Mouse (Mus musculus): ENCODE measurements around the gene Heca. TPM values are rescaled to one million over a fixed set of nuclear protein-coding genes. Genes with fewer than 3 reads are reported as not detected.
A peak's percentile ranks its signal among the peaks of the same experiment; 100 is the strongest.

The Heca gene
- polyA plus RNA-seq, 1 experiment from 2014 or later: 4.8 TPM

DNA sequence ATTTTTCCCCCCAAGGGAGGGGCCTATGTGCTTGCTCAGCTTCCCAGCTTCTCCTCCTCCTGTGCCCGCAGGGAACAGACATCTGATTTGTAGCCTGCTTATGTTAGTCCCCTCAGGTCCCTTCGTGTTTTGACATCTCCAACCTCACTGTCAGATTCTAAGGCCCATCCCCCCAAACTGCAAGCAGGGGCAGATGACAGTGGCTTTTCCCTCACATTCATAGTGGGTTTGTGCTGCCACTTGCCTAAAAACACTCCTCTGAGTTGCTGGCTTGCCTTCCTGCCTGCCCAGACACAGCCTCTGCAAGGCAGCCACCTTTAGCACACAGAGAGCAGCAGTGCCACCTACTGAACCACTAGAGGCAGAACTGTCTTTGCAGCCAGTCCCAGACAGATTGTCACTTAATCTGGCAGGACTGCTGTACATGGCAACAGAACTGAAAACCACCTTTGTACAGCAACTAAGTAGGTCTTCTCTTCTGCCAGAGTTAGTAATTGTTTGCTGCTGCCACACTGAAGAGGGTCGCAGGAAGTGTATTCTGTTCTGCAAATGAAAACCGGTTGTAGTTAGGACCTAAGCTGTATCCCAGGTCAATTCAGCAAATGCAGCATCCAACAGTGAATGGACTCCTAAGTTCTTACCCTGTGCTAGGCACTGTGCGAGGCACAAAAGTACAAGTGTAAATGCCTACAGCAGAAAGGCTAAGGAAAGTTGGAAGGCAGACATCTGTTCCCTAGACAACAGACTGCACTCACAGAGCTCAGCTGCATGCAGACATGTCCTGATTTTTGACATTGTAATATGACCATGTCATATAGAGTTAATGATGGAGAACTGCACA is 77.8 kb downstream of the Heca start:
- H3K9me3 ChIP-seq (ENCODE audit: control insufficient read depth, low read length): no peaks in the 10 kb centered on the region
- no peak overlapping the region for H3K27ac ChIP-seq (ENCODE audit: low read depth, low read length)
- H3K27me3 ChIP-seq (ENCODE audit: control insufficient read depth, insufficient read depth, low read length): no peaks in the 10 kb centered on the region
- DNase-seq (ENCODE audit: low spot score): peak; percentile 69
- H3K4me1 ChIP-seq (replicated peaks; ENCODE audit: control insufficient read depth, insufficient read depth, low read length): no peaks in the 10 kb centered on the region; the same call in 1 of the 2 replicates
- no peak overlapping the region for H3K9ac ChIP-seq (ENCODE audit: low read length)
- H3K36me3 ChIP-seq (ENCODE audit: control insufficient read depth, insufficient read depth, low read length): no peaks in the 10 kb centered on the region
- no peak overlapping the region for H3K4me3 ChIP-seq (ENCODE audit: low read depth, low read length)
- peak; percentile 81 for ATAC-seq (replicated peaks; ENCODE audit: low FRiP score)
- H3K4me2 ChIP-seq (ENCODE audit: low read depth, low read length, severe bottlenecking): no peak overlapping the region
- WGBS: 30% methylated on average over 5 of the region's 5 CpGs

DNA sequence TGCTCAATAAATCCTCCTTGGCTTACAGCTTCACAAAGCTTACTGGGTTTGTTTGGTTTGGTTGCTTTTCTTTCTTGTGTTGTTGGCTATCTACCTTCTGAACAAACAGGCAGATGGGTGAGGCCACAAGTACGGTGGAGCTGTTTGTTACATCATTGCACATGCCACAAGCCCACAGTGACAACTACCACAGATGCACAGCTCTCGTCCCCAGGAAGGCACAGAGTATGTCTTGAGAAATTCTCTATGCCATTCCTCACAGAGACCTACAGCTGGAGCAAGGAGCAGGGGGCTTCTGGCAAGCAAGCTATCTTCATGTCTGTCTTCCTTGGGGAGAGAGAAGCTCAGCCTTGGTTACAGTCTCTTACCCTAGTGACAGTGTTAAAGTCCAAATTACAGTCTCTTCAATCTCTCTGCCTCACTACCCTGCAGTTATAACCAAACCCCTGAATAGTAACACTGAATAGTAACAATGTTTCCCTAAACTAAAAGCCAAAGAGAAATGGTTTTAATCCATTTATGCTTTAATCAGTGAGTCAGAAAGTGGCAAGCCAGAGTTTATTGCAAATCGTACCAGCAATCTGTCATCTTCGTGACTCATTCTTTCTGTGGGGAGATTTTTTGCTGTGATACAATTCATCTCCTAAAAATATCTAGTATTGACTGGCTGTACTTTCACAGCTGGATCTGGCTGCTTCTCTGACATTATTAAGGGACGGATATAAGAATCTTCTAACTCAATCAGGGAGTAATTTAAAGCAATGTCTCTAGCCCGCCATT is 87.0 kb downstream of the Heca start:
- H3K36me3 ChIP-seq (ENCODE audit: control insufficient read depth, insufficient read depth, low read length): no peaks in the 10 kb centered on the region

DNA sequence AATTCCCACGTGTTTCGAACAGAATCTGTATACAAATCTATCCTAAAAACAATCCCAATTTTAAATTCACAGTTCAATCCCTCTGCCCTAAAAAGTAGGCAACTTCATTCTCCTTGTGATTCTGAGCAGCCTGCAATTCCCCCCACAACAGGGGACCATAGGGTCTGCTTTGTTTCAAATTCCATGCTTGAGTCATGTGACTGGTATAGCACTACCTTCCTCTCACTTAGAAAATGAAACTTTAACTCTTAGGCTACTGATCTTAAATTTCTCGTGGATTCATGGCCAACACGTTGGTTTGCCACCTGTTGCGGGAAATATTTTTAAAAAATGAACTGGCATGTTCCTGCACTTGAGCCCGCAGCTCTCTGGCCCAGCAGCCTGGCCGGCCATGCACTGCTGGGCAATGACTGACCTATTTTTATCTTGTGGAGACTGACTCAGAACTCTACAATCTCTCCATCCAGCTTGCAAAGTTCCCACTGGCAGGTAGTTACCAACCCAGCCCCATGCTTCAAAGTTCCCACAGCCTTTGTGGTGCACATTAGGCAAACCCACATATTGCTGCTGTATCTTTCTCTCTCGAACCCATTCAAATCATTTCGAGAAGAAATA is 90.1 kb downstream of the Heca start:
- Histone ChIP-seq H3K9ac (ENCODE audit: low read length) (no peak overlapping the region), H3K4me3 (ENCODE audit: low read depth, low read length) (no peak overlapping the region), H3K36me3 (ENCODE audit: control insufficient read depth, insufficient read depth, low read length) (no peaks in the 10 kb centered on the region), H3K4me1 (replicated peaks; ENCODE audit: control insufficient read depth, insufficient read depth, low read length) (no peaks in the 10 kb centered on the region), H3K27me3 (ENCODE audit: control insufficient read depth, insufficient read depth, low read length) (no peaks in the 10 kb centered on the region), H3K4me2 (ENCODE audit: low read depth, low read length, severe bottlenecking) (no peak overlapping the region), H3K9me3 (ENCODE audit: control insufficient read depth, low read length) (no peaks in the 10 kb centered on the region), H3K27ac (ENCODE audit: low read depth, low read length) (no peak overlapping the region)
- no peak for DNase-seq (ENCODE audit: low spot score)
- WGBS: 90% methylated on average over 9 of the region's 9 CpGs
- no peak for ATAC-seq (replicated peaks; ENCODE audit: low FRiP score)

More for the DNA sequence above, 87.0 kb downstream of the Heca start:
- no peaks in the 10 kb centered on the region for H3K9me3 ChIP-seq (ENCODE audit: control insufficient read depth, low read length)
- ATAC-seq (replicated peaks; ENCODE audit: low FRiP score): no peak
- H3K27me3 ChIP-seq (ENCODE audit: control insufficient read depth, insufficient read depth, low read length): no peaks in the 10 kb centered on the region
- H3K4me1 ChIP-seq (replicated peaks; ENCODE audit: control insufficient read depth, insufficient read depth, low read length): no peaks in the 10 kb centered on the region
- H3K9ac ChIP-seq (ENCODE audit: low read length): no peak overlapping the region
- DNase-seq (ENCODE audit: low spot score): no peak
- no peak overlapping the region for H3K4me3 ChIP-seq (ENCODE audit: low read depth, low read length)
- H3K4me2 ChIP-seq (ENCODE audit: low read depth, low read length, severe bottlenecking): no peak overlapping the region
- 92% methylated on average over 6 of the region's 6 CpGs for WGBS
- no peak overlapping the region for H3K27ac ChIP-seq (ENCODE audit: low read depth, low read length)

DNA sequence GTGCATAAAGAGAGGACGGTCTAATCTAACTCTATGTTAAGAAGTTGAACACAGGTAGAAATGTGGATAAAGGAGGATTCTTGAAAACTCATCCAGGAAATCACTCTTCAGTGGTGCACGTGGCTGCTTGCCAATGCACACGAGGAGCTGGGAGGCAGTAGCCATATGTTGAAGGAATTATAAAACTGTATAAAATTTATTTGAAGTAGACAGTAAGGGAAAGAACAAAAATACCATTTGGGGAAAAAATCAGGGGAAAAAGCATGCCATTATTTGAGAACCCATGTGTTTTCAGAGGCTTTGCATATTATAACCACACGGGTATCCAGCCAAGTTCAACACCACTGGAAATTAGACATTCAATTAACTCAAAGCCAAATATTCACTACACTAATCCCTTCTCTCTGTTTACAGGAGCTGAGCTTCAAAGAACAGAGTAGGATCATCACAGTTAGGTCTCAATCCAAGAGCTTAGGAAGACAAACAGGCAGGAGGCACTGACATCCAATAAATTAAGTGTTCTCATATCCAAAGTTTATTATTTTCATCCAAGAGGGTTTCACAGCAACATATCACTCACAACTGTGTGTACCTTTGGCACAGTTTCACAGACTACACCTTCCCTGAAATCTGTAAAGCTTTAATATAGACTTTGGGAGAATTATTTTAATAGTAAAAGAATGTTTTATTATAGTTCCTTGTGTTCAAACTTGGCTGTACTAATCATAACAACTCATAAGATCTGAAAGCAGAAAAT is 102.9 kb downstream of the Heca start:
- ATAC-seq (replicated peaks; ENCODE audit: low FRiP score): no peak

DNA sequence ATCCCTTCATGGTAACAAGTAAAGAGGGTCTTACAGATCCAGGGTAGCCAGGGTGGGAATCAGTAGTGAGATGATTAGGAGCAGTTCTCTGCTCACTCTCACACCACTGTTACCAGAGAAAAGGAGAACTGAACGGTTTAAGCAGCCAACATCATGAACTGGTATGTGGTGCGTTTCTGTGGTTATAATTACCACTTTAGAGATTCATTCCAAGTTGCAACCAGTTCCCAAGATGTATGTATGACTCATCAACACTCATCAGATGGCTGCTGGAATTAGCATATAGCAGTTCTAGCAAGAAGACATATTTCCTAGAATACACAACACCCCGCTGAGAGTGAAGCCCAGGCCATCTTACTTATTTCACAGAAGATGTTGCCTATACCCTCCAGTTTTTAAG is 105.8 kb downstream of the Heca start:
- DNase-seq (ENCODE audit: low spot score) (no peak), ATAC-seq (replicated peaks; ENCODE audit: low FRiP score) (no peak)
- H3K27me3 ChIP-seq (ENCODE audit: control insufficient read depth, insufficient read depth, low read length): no peaks in the 10 kb centered on the region
- 92% methylated on average over 3 of the region's 3 CpGs for WGBS
- no peak overlapping the region for H3K9ac ChIP-seq (ENCODE audit: low read length)
- H3K4me3 ChIP-seq (ENCODE audit: low read depth, low read length): no peak overlapping the region
- no peaks in the 10 kb centered on the region for H3K4me1 ChIP-seq (replicated peaks; ENCODE audit: control insufficient read depth, insufficient read depth, low read length)
- no peak overlapping the region for H3K4me2 ChIP-seq (ENCODE audit: low read depth, low read length, severe bottlenecking)
- no peak overlapping the region for H3K27ac ChIP-seq (ENCODE audit: low read depth, low read length)
- H3K36me3 ChIP-seq (ENCODE audit: control insufficient read depth, insufficient read depth, low read length): no peaks in the 10 kb centered on the region
- H3K9me3 ChIP-seq (ENCODE audit: control insufficient read depth, low read length): no peaks in the 10 kb centered on the region; the same call in 1 of the 2 replicates

More for the DNA sequence above, 102.9 kb downstream of the Heca start:
- no peaks in the 10 kb centered on the region for H3K27me3 ChIP-seq (ENCODE audit: control insufficient read depth, insufficient read depth, low read length)
- no peak overlapping the region for H3K9ac ChIP-seq (ENCODE audit: low read length)
- no peaks in the 10 kb centered on the region; the same call in 1 of the 2 replicates for H3K9me3 ChIP-seq (ENCODE audit: control insufficient read depth, low read length)
- 83% methylated on average over 4 of the region's 4 CpGs for WGBS
- H3K27ac ChIP-seq (ENCODE audit: low read depth, low read length): no peak overlapping the region
- no peaks in the 10 kb centered on the region for H3K36me3 ChIP-seq (ENCODE audit: control insufficient read depth, insufficient read depth, low read length)
- H3K4me1 ChIP-seq (replicated peaks; ENCODE audit: control insufficient read depth, insufficient read depth, low read length): no peaks in the 10 kb centered on the region
- H3K4me3 ChIP-seq (ENCODE audit: low read depth, low read length): no peak overlapping the region
- no peak for DNase-seq (ENCODE audit: low spot score)
- H3K4me2 ChIP-seq (ENCODE audit: low read depth, low read length, severe bottlenecking): no peak overlapping the region

DNA sequence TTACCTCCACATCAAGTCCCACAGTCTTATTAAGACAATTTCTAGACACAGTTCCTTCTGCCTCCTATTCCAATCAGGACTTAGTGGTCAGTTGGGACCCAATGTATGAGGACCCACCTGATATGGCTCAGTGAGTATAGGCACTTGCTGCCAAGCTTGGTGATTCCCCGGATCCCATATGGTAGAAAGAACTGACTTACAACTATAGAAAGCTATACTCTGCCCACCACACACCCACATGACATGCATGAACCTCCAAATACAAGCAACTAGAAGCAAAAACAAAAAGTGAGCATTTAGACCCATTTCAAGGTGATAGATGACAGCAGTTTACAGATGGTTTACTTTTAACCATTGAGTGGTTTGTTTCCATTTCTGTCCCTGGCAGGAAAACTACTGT is 111.6 kb downstream of the Heca start:
- H3K4me3 ChIP-seq (ENCODE audit: low read depth, low read length): no peak overlapping the region
- H3K36me3 ChIP-seq (ENCODE audit: control insufficient read depth, insufficient read depth, low read length): no peaks in the 10 kb centered on the region
- no peaks in the 10 kb centered on the region for H3K9me3 ChIP-seq (ENCODE audit: control insufficient read depth, low read length)
- no peaks in the 10 kb centered on the region for H3K4me1 ChIP-seq (replicated peaks; ENCODE audit: control insufficient read depth, insufficient read depth, low read length)
- ATAC-seq (replicated peaks; ENCODE audit: low FRiP score) (no peak), DNase-seq (ENCODE audit: low spot score) (no peak)
- no peak overlapping the region for H3K4me2 ChIP-seq (ENCODE audit: low read depth, low read length, severe bottlenecking)
- 91% methylated on average over 1 of the region's 1 CpGs for WGBS
- no peak overlapping the region for H3K9ac ChIP-seq (ENCODE audit: low read length)
- H3K27me3 ChIP-seq (ENCODE audit: control insufficient read depth, insufficient read depth, low read length): no peaks in the 10 kb centered on the region
- no peak overlapping the region for H3K27ac ChIP-seq (ENCODE audit: low read depth, low read length)

DNA sequence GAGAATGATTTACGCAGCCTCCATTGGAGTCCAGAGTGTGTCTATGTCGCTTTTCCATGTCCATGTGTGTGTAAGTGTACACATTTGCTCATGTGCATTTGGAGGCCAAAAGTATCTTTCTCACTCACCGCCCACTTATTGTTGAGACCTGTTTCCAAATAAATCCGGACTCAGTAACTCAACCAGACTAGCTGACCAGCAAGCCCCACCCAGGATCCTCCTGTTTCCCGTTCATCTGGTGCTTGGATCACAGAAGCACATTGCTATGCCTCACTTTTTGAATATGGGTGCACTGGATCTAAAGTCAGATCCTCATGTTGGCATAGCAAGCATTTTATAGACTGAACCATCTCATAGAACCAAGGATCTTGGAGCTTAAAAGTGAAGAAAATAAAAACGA is 112.8 kb downstream of the Heca start:
- ATAC-seq (replicated peaks; ENCODE audit: low FRiP score): no peak
- Histone ChIP-seq H3K9me3 (ENCODE audit: control insufficient read depth, low read length) (no peaks in the 10 kb centered on the region), H3K9ac (ENCODE audit: low read length) (no peak overlapping the region), H3K4me2 (ENCODE audit: low read depth, low read length, severe bottlenecking) (no peak overlapping the region), H3K4me3 (ENCODE audit: low read depth, low read length) (no peak overlapping the region), H3K27ac (ENCODE audit: low read depth, low read length) (no peak overlapping the region), H3K36me3 (ENCODE audit: control insufficient read depth, insufficient read depth, low read length) (no peaks in the 10 kb centered on the region), H3K4me1 (replicated peaks; ENCODE audit: control insufficient read depth, insufficient read depth, low read length) (peaks cover 3% of the 10 kb centered on the region; the same call in 1 of the 2 replicates), H3K27me3 (ENCODE audit: control insufficient read depth, insufficient read depth, low read length) (no peaks in the 10 kb centered on the region)
- 88% methylated on average over 6 of the region's 6 CpGs for WGBS
- DNase-seq (ENCODE audit: low spot score): no peak

DNA sequence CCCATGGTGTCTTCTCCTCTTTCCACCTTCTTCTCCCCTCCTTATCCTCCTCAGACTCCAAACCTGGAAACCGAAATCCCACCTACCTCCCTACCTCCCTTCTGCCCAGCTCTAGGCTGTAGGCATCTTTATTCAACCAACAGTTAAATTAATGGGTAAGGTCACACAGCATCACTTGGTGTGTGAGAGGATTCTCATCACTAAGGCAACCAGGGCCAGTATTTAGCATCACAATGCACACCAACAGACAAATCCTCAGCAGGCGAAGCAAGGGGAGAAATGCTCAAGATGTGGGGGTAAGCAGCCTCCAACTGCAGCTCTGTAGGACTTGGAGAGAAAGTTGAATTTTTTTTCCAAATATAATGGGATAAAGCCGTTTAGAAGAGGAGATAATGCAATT is 116.8 kb downstream of the Heca start:
- Histone ChIP-seq H3K27ac (ENCODE audit: low read depth, low read length) (no peak overlapping the region), H3K27me3 (ENCODE audit: control insufficient read depth, insufficient read depth, low read length) (no peaks in the 10 kb centered on the region), H3K4me2 (ENCODE audit: low read depth, low read length, severe bottlenecking) (no peak overlapping the region), H3K9ac (ENCODE audit: low read length) (no peak overlapping the region), H3K4me1 (replicated peaks; ENCODE audit: control insufficient read depth, insufficient read depth, low read length) (peaks cover 3% of the 10 kb centered on the region; the same call in 1 of the 2 replicates), H3K36me3 (ENCODE audit: control insufficient read depth, insufficient read depth, low read length) (no peaks in the 10 kb centered on the region), H3K4me3 (ENCODE audit: low read depth, low read length) (no peak overlapping the region), H3K9me3 (ENCODE audit: control insufficient read depth, low read length) (no peaks in the 10 kb centered on the region)
- ATAC-seq (replicated peaks; ENCODE audit: low FRiP score) (peak; percentile 60), DNase-seq (ENCODE audit: low spot score) (no peak)
- 15% methylated on average over 3 of the region's 3 CpGs for WGBS

Data from forebrain, embryonic 11.5 days (tissue).